In the genomic region with DNA sequence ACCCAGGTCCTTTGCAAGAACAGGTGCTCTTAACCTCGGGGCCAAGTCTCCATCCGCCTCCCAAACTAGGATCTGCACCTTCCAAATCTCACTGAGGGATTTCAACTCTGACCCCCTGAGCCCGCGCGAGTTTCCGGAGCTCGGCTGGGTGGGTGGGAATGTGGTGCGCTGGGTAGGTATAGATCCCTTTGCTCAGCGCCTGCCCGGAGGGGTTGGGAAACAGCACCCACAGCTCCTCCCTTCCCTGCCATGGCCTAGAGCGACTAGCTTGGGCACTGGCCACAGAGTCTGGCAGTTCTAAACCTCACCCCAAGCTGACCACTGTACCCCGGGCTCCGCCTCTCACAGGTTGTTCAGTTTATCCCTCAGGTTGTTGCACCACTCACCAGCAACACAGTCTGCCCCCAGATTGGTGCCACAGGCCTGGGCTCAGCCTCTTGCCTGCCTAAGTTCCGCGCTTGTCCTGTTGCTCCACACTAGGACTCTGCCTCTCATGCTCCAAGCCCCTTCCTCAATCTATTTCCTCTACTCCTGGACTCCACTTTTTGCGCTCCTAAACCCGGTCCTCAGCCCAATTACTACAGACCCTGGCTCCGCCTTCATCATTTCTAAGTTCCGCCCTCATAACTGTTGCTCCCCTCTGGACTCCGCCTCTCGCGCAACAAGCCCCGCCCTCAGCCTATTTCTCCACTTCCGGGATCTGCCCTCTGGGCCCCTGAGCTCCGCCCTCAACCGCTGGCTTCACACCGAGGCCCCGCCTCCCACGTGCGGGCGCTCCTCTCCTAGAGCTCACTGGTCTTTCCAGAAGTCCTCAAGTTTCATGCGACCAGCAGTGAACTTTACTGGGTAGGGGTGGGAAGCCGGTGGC, we compare ENCODE assay signal across 9 mouse cellular contexts.
DNase-seq lines count a peak whose midpoint lies in the region; ATAC-seq lines count a peak whose summit lies in the region.
"Had no signal": no experiment of that assay in that cellular context is flagged by ENCODE, and none has a peak within 500 bp of the region (broad histone marks: within the 10 kb centered on the region; RNA-seq: fewer than 3 reads in every experiment).

No protein-coding gene starts in this region.

- intact Hi-C loops in heart, postnatal 25 days (cut with DNase I) = no loop called here

- H3K9me3 ChIP-seq in liver, embryonic 13.5 days (replicated peaks) = no peaks in the 10 kb centered on the region; the same call in 1 of the 2 replicates
- peaks cover 30% of the 10 kb centered on the region for H3K9me3 ChIP-seq in forebrain, embryonic 13.5 days (replicated peaks)

- H3K9ac ChIP-seq in liver, embryonic 13.5 days = no peak overlapping the region
- no peak overlapping the region for H3K9ac ChIP-seq in forebrain, embryonic 13.5 days
- H3K9ac ChIP-seq: neural tube, embryonic 13.5 days had no signal

- 22% methylated on average over 33 of the region's 33 CpGs for WGBS in liver, embryonic 13.5 days (ENCODE audit: insufficient replicate concordance)
- WGBS in forebrain, embryonic 13.5 days = 45% methylated on average over 33 of the region's 33 CpGs

- H3K4me3 ChIP-seq in liver, embryonic 13.5 days (replicated peaks) = peak overlapping the region; percentile 8; the same call in 1 of the 2 replicates
- no peak overlapping the region for H3K4me3 ChIP-seq in forebrain, embryonic 13.5 days
- H3K4me3 ChIP-seq: neural tube, embryonic 13.5 days had no signal

- peak; percentile 48 for ATAC-seq in granulocyte monocyte progenitor cell, adult 5-6 weeks (replicated peaks; ENCODE audit: poor library complexity, severe bottlenecking)
- peak; percentile 94 for ATAC-seq in liver, embryonic 13.5 days (ENCODE audit: low read depth)
- no peak for ATAC-seq in forebrain, embryonic 13.5 days

- H3K27me3 ChIP-seq in liver, embryonic 13.5 days = no peaks in the 10 kb centered on the region
- H3K27me3 ChIP-seq in forebrain, embryonic 13.5 days = no peaks in the 10 kb centered on the region
- H3K27me3 ChIP-seq: neural tube, embryonic 13.5 days had no signal

- peak; percentile 90 for DNase-seq in heart, adult 11 months
- no peak for DNase-seq in heart, postnatal 25 days (ENCODE audit: low spot score)
- DNase-seq in ES-CJ7 (ENCODE audit: low read depth, low spot score) (peak; percentile 79), adipocyte (ENCODE audit: low spot score) (no peak)
- peak; percentile 91 for DNase-seq in liver, embryonic 13.5 days
- peak; percentile 17 for DNase-seq in urinary bladder, postnatal 25 days (ENCODE audit: low spot score)

- no peak overlapping the region for H3K27ac ChIP-seq in liver, embryonic 13.5 days
- no peak overlapping the region for H3K27ac ChIP-seq in forebrain, embryonic 13.5 days
- H3K27ac ChIP-seq: neural tube, embryonic 13.5 days had no signal

- no peaks in the 10 kb centered on the region; the same call in 1 of the 2 replicates for H3K4me1 ChIP-seq in liver, embryonic 13.5 days (replicated peaks)
- no peaks in the 10 kb centered on the region for H3K4me1 ChIP-seq in forebrain, embryonic 13.5 days
- H3K4me1 ChIP-seq: neural tube, embryonic 13.5 days had no signal

- peak overlapping the region; percentile 45 for H3K4me2 ChIP-seq in liver, embryonic 13.5 days
- H3K4me2 ChIP-seq in forebrain, embryonic 13.5 days = no peak overlapping the region
- H3K4me2 ChIP-seq: neural tube, embryonic 13.5 days had no signal

- H3K36me3 ChIP-seq in liver, embryonic 13.5 days = no peaks in the 10 kb centered on the region
- H3K36me3 ChIP-seq in forebrain, embryonic 13.5 days (ENCODE audit: poor library complexity, severe bottlenecking) = no peaks in the 10 kb centered on the region
- H3K36me3 ChIP-seq: neural tube, embryonic 13.5 days had no signal

Comparison
In these comparisons a context has a peak if more than half of its experiments do, and no peak if none do; other contexts are left out.
1. DNase-seq: peak in heart, adult 11 months (single experiment), ES-CJ7 (single experiment), liver, embryonic 13.5 days (single experiment) and urinary bladder, postnatal 25 days (single experiment); none in heart, postnatal 25 days (single experiment) and adipocyte (single experiment).